Mouse (Mus musculus): ENCODE data around the gene Crim1.

- TF ChIP-seq CTCF (IDR thresholded peaks at IDR 0.05; ENCODE audit: low read depth, low read length) (no peak), EP300 (IDR thresholded peaks at IDR 0.05; ENCODE audit: insufficient read depth, low read depth, low read length) (no peak), POLR2A (IDR thresholded peaks at IDR 0.05; ENCODE audit: insufficient read depth, low read length) (no peak)
Observed at GRCm38 (mm10) chr17:78283271-78283992, 83.4 kb downstream of the Crim1 start.
